Mouse (Mus musculus) gastrocnemius, adult 8-10 months (tissue): ENCODE measurements around the gene 2010111I01Rik. TPM values are rescaled to one million over a fixed set of nuclear protein-coding genes. Genes with fewer than 3 reads are reported as not detected.

Source experiments
- DNase-seq, 2 experiments: peaks; one replicate each; pipeline ENCODE4 v3.0.0; 2022; ENCODE audit warnings: low spot score in 2 of 2
- total RNA-seq, 4 experiments: library from RNA; stranded (reverse); gene quantifications; 2 replicates each; pipeline ENCODE4 v1.2.4; 2022

Gene 2010111I01Rik
- total RNA-seq, 4 experiments from 2014 or later = 54.3 to 63.7 (median 56.8) TPM

- no peak for DNase-seq
Measured at GRCm38 (mm10) chr13:63258167-63258582, 293.5 kb downstream of the 2010111I01Rik start.

GRCm38 (mm10) chr13:63258671-63259070 lies 294.0 kb downstream of the 2010111I01Rik start:
- no peak for DNase-seq

DNA sequence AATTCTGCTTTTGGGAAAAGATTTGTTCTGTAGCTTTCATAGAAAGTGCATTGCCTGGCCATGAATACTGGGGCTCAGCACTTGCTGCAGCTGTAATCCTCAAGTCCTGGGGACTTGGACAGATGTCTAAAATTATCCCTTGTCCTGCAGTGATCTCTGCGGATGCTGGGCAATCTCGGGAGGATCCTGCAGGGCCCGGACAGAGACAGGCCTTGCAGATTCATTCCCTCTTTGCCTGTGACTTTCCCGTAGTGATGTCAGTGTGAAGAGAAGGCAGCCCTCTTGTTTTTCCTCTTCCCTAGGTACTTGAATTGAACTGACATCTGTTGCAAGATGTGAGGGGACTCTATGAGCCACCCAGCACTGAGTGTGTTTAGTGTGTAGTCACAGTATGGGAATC lies 295.4 kb downstream of the 2010111I01Rik start:
- no peak for DNase-seq

DNA sequence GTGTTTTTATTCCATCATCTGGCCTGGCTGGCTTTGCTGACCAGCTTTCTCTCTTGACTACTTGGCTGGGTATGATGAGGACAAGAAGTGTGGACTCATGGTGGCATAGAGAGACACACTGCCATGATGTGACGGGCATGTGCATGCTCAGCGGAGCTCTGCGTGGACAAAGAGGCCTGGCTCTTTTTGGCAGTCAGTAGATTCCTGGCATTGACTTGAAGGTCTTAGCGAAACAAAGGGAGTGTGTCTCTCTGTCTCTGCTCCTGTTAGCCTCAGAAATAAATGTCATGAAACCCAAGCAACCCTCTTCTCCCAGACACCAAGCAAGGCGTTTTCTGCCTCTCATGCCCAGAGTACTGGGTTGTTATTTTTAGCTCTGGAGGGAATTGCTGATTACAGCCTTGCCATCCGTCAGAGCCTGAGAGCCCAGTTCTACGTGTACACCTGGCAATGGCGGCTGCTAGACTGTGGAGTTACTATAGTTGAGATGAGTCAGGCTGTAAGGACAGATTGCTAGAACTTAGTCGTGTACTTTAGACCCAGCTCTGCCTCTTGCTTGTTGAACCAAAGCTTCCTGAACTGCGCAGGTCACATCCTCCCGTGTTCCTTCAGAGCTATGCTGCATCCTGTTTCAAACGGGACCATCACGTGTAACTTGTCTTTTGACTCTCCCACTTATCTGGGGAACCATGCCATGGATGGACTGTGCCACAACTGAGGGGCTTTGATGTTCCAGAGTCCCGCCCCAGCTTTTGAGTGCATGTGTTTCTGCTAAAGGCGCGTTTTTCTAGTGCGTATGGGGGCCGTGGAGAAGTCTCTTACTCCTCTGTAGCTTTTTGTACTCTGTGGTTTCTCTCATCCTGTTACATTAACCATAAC lies 296.3 kb downstream of the 2010111I01Rik start:
- DNase-seq = no peak

DNA sequence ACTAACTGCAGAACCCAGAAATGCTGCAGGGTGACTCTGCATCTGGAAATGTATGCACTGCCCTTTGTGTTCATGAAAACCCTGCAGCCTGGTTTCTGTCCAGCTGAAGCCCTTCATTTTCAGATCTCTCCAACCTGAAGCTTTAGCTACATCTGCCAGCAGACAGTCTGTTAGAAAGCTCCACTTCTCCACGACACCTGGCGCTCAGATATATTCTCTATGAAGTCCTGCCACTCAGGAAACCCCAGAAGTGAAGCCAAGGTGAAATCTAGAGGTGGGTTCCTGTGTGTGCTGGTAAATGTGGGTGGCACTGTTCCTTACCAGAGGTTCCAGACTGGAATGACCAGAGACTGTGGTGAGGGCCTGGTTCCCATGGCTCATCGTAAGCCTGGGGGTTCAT lies 297.0 kb downstream of the 2010111I01Rik start:
- DNase-seq = no peak

- no peak for DNase-seq
Measured at GRCm38 (mm10) chr13:63262168-63262957, 297.7 kb downstream of the 2010111I01Rik start.

- no peak for DNase-seq
Measured at GRCm38 (mm10) chr13:63268371-63268770, 303.7 kb downstream of the 2010111I01Rik start.

- DNase-seq = no peak
Measured at GRCm38 (mm10) chr13:63268776-63269175, 304.1 kb downstream of the 2010111I01Rik start.

DNA sequence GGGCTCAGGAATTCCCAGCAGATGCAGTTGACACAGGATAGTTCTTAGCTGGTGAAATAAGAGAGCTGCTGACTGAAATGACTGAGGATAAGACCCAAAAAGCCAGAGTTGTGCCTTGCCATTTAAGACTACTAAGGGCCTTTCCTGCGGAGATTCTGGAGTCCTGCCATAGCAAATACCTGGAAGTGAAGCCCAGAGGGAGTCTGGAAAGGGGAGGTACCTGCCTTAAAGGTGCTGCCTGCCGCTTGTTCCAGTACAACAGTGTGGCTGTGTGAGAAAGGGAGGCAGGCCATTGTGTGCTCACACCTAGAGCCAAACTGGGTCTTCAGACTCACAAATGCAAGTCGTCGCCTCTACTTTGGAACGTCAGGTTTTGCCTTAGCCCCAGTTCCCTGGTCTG lies 305.5 kb downstream of the 2010111I01Rik start:
- no peak for DNase-seq

DNA sequence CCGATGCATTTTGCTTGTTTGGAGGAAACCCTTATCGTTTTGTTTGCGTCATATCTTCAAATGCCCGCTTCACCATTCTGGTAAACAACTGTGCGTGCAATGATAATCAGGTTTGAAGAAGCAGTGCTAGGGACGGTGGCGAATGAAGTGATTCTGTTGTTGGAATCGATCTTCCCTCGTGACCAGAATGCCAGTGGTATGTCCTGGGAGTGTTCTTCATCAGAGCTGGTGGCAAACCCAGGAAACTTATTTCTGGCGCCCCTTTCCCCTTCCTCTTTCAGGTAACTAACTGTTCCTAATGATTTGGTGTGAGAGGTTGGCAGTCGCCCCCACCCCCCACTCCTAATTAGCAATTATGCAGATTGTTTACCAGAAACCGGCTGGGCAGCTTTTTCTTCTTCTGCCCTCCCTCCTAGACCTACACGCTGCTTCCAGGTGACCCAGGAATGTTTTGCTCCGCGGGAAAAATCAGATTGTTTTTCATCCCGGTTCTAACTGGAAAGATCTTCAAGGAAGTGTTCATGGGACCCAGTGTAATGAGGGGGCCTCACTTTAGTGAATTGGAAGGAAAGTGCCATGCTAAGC lies 307.4 kb downstream of the 2010111I01Rik start:
- DNase-seq = no peak

DNA sequence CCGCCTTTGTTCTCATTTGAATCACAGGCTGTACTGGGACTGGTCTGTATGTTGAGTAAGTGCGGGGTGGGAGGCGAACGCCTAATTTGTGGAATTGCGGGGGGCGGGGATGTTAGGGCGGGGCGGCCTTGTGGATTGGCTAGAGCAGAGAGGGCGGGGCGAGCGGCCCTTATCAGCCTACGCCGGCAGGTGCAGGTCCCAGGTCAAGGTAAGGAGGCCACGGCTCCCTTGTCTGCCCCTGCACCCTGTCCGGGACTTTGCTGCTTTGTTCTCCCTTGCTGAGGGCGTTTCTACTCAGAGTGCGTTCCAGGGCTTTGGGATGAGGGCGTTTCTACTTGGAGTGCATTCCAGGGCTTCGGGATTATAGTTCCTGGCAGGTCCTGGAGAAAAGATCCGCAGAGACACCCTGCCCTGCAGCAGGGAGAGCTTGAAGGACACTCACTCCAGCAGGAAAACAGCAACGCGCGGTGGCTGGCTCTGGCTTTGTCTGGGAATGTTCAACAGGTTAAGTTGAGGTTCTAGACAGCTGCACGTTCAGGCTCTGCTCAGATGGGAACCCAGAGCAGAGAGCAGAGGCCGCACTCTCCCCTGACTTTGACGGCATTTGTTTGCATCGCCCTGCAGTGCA lies 308.0 kb downstream of the 2010111I01Rik start:
- DNase-seq = peak; percentile 52 to 60

- no peak for DNase-seq
Measured at GRCm38 (mm10) chr13:63273859-63274258, 309.2 kb downstream of the 2010111I01Rik start.

DNA sequence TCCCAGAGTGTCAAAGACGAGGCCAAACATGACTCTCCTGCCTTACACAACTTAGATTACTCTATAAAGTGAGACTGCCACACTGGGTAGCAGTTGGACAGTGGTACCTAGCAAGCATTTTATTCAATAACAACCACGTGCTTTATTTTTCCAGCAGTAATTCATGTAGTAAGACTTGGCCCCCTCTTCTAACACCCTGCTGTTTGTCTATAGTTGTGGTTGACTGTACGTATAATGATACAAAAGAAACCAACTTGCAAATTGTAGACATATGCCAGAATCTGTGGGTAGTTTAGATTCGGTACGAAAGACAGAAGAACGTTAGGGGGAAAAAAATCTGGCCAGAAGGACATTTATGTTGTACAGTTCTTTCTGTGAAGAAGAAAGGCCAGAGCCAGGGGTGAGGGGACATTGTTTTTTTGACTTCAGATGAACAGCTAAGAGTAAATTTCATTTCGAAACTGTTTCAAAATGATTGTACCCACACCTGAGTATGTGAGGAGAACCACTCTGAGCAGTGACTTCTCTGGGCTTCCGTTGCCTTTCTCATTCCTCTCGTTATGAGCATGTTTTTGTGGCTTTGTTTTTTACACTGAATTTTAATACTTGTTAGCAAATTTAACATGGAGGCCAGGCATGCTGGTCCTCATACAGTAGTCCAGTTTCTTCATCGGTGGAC lies 309.9 kb downstream of the 2010111I01Rik start:
- DNase-seq = no peak

GRCm38 (mm10) chr13:63276389-63276788 lies 311.7 kb downstream of the 2010111I01Rik start:
- DNase-seq = no peak

DNA sequence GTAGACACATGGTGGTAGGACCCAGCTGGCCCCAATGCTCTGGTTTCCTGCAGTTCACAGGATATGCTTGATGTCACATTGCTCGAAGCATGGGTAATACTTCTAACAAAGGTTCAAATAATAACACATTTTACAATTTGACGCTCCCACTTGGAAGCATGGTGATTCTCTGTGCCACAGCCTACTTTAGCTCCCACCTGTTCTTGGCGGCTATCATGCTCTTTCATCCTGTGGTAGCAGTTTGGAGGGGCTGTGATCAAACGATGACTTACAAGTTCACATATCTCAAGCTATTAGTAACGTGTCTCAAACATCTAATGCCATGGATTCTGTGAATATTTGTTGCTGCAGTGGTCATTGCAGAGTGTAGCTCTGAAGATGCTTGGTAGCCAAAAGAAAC lies 312.6 kb downstream of the 2010111I01Rik start:
- DNase-seq = no peak

GRCm38 (mm10) chr13:63278141-63278631 lies 313.5 kb downstream of the 2010111I01Rik start:
- DNase-seq = no peak

DNA sequence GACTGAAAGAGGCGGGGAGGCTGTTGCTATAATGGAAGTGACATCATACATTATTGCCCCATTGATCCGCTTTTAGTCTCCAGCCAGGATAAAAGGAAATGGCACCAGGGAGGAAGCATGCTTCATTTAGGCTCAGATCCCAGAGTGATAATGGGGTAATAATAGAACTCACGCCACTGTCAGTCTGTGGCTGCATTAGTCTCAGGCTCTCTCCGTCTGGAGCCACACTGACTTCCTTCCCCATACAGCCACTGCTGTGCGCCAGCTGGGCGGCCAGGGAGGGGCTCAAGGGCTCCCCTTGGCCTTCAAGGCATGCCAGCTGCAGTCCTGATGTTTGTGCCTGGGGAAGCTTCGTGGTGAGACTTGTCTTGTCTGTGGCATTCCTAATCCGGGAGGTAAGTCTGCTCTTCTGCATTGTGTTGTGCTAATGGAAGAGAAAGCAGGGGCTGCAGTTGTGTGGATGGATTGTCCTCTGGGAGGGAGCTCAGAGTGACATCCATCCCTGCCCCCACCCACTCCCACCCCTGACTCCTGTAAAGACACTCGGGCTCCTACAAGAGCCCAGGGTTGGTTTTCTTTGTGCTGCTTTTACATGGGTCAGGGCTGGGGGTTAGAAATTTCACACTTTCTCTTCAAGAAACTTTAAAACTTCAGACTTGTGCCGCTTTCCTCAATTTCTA lies 314.2 kb downstream of the 2010111I01Rik start:
- DNase-seq = no peak

DNA sequence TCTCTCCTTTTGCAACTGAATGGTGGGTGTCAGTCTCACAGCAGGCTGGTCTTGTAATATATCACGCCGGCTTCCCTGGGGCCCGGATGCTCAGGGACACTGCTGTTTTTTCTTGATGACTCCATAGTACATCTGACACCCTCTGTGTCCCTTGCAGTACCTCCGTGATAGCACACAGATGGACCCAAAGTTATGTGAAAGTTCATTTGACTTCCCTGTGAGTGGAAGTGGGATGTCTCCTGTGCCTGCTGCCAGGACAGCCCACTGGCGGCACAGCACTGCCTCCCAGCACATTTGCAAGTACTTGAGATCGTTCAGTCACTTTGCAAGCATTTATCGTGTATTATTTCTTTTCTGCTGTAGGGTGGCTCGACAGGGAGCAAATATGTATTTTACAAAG lies 315.1 kb downstream of the 2010111I01Rik start:
- DNase-seq = no peak

- DNase-seq = no peak
Measured at GRCm38 (mm10) chr13:63280344-63280743, 315.7 kb downstream of the 2010111I01Rik start.

DNA sequence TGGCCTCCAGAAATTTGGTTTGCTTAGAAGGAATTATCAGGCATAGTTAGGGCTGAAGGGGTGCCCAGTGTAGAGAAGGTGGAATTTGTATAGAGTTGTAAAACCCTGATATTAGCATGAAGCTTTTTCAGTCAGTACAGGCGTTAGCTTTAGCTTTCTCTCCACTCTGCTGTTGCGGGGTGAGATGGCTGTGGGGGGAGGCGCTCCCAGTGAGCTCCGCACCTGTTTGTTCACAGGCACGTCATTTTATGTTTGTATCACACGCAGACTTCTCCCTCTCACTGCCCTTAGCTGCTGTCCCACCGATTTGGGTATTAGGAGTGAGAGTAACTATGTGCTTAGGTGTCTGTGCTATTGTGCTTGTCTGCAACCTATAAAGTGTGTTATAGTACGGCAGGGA lies 316.5 kb downstream of the 2010111I01Rik start:
- no peak for DNase-seq
